Mouse (Mus musculus) lung, postnatal 36 days (tissue): ENCODE results near the gene Arf5.

Source experiments
- DNase-seq: peaks from one replicate; pipeline ENCODE4 v3.0.0; 2022; ENCODE audit warnings: mixed read lengths

The Arf5 gene

DNA sequence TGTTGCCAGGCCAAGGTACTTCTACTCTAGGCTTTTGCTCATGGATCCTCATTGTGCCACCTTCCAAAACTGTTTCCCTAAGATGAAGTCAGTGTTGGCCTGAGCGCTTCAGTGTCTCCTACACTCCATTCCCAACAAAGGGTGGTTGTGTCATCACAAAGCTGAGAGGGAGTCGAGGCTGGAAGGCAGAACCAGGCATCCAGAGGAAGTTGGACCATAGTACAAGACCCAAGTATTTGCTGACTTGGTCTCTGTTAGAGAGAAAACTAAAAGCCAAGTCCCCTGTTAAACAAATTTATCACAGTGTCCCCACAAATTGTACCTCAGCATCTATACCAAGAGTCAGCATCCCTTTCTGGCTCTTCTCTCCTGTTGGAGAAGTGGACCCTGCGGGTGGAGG lies 4.9 kb downstream of the Arf5 start, which contains the start of gene Gcc1:
Gene Gcc1 (minus strand): TSS at position 101 of the 400 bp plus-strand sequence.
- no peak for DNase-seq

DNA sequence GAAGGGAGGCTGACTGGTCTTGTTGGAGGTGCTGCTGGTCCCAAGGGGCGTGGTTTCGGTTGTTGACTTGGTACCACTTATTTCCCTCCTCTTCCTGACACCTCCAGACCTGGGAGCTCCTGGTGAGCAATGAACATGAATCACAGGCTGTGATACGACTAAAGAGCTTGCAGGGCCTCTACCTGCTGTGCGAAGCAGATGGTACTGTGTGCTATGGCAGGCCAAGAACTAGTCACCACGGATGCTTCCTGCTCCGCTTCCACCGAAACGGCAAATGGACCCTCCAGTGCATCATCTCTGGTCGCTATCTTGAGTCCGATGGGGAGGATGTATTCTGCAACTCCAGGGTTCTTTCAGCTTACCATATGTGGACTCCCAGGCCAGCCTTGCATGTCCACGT lies 6.5 kb downstream of the Arf5 start:
- DNase-seq: no peak

DNA sequence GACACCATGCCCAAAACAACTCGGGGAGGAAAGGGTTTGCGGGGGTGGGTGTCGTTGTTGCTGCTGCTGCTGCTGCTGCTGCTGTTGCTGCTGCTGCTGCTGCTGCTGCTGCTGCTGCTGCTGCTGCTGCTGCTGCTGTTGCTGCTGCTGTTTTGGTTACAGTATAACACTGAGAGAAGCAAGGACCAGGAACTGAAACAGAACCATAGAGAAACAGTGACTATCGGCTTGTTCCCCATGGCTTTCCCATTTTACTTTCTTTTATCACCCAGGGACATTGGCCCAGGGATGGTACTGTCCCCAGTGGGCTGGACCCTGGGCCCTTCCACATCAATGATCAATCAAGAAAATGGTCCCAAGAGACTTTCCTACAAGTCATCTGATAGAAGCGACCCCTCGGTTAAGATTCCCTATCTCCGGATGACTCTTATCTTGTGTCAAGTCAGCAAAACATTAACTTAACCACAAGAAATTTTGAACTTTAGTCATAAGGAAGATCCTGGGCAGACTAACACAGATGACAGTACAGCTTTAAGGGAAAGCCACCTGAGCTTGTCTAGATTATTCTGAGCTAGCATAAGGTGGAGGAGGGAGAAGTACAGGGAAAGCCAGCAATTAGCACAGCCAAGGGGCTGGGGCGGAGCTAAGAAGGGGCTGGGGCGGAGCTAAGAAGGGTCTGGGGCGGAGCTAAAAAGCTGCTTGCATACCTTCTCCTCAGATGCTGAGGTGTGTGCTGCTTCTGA lies 7.6 kb downstream of the Arf5 start:
- DNase-seq: peak; percentile 69

DNA sequence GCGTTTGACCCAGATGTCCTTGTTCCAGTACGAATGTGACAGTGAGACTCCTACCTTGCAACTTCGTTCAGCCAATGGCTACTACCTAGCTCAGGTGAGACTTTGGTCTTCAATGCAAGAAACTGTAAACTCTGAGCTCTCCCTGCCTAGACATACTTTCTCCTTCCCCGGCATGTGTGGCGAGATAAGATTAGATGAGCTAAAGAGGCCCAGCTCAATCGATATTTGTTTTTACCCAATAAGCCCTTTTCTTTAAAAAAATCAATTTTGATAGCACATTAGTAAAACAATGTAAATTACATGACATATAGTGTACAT lies 8.1 kb downstream of the Arf5 start:
- DNase-seq: no peak

DNA sequence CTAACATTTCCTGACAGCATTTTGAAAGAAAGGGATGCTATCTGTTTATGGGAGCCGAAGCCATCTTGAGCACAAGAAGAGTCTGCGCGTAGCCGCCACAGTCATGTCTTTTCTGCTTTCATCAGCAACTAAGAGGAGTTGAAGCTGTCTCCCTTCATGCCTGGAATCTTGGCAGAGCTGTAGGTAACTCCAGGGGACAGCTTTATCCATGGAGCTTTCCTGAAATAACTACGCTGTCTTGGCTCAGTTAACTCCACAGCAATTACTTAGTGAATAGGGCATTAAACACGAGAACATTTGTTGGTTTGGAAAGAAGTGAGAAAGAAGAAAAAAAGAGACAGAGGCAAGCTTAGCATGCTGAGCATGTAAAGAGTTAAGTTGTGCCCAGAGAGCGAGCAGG lies 24.6 kb downstream of the Arf5 start:
- no peak for DNase-seq

DNA sequence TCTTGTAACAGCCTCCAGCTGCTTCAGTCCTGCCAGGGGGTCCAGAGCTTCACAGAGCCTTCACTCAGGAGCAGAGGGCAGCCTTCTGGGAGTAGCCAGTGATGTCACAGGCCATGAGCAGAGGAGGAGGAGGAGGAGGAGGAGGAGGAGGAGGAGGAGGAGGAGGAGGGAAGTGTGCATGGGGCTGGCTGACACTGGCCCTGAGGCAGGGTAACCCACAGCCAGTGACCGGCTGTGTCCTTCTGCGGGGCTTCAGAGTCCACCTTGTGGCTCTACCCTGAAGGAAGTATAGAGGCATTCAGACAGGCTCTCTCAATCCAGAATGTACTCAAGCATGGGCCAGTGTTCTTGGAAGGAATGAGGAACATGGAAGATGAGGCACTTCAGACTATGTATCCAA lies 25.9 kb downstream of the Arf5 start, which contains the start of gene Pax4:
Gene Pax4 (minus strand): TSS at position 101 of the 400 bp plus-strand sequence.
- DNase-seq: no peak

DNA sequence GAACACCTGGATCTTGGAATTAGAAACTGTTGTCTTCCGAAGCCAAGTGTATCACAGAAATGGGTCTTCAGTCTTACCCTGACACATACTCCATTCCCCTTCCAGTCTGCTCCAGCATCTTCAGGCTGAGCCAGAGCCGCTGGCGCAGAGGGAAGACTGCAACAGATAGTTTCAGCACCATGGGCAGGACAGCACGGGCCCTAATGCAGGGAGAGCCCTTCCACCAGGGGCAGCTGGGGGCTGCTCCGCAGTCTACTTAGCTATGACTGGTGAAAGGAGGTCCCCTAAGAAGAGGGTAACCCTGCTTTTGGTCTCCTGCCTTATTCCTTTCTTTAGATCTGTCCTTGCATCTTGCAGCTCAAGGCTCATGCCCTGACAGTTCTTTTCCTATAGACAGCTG lies 27.1 kb downstream of the Arf5 start:
- no peak for DNase-seq

DNA sequence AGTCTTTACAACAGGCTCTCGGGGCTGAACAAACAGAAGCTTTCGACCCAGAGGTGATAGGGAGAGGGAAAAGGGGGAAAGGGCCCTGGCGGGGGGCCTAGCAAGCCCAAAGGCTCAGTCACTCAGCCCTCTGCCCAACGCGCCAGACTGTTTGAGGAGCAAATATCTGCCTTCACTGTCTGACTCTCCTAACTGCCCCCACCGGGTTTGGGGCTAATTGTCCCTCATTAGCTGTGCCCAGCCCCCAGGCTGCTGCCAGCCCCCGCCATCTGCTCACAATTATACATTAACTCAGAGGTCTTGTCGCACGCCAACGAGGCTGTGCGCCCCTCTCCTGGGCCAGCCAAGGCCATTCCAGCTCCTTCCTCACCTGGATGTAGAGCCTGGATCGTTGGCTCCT lies 27.6 kb downstream of the Arf5 start:
- DNase-seq: no peak

DNA sequence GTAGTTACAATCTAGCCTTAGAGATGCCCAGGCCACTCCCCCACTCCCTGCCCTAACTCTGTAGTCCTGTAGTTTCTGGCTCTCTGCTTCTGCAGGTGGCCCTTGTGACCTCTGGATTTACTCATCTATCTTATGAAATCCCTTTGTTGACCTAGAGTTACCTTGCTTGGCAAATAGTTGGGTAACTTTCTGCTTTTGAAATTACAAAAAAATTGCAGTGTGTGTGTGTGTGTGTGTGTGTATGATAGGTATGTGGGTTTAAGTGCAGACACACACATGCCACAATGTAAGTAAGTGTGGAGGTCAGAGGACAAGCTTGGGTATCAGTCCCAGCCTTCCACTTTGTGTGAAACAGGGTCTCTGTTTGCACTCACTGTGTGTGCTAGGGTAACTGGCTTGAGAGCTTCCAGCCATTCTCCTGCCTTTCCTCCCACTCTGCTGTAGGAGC lies 35.9 kb downstream of the Arf5 start:
- DNase-seq: no peak

DNA sequence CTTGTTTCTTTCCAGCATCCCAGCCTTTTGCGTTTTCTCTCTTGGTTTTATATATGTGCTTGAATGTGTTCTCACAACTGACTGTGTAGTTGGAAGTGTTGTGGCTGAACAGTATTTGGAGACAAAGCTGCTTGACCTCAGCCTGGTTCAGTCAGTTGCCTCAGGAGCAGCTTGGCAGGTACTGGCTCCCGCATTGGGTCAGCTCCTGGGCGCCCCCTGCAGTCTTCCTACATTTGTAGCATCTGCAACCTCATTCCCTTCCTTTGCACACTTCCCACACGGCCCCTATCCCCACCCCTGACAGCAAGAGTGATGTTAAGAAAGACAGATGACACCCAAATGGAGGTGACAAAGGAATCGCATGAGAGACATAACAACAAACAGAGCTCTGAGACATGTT lies 37.2 kb downstream of the Arf5 start:
- peak; percentile 86 for DNase-seq

DNA sequence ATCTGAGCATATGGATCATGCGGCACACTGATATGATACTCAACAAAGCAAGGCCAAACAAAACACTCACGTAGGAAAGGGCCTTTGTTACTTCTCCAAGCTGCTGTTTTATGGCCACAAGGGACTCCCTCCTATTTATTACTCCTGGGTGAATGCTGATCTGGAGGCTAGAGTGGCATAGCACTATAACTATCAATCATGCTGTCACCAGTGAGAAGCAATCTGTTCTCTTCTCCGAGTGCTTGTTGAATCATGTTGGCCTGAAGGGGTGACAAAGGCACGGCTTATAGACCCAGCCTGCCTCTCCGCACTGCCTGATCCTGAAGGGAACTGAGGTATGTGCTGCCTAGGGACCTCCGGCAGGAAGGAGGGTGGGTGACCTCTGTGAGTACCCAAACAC lies 41.3 kb downstream of the Arf5 start:
- DNase-seq: no peak

DNA sequence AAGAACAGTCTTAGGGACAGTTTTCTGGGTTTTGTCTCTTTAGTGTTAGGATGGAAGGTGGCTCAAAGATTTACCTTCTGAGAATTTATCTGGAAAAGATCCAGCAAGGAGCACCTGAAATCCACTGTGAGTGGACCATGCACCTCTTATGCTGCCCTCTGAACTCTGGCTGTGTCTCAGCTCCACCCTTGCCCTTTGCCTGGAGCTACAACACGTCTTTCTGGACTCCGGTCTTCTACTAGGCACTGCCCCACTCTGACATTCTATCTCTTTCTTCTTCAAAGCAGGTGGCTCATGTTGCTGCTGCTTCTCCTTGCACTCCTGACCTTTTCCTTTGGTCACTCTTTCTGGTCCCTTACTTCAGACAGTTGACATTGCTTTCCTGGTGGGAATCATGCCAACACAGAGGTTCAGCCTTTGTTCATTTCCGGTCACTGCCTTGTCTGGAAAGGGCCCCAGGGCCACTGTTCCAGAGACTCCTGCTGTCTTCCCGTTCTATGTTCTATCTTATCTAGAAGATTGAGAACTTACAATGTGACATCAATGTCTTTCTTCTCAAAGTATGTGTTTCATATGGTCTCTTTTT lies 46.8 kb downstream of the Arf5 start:
- DNase-seq: no peak

DNA sequence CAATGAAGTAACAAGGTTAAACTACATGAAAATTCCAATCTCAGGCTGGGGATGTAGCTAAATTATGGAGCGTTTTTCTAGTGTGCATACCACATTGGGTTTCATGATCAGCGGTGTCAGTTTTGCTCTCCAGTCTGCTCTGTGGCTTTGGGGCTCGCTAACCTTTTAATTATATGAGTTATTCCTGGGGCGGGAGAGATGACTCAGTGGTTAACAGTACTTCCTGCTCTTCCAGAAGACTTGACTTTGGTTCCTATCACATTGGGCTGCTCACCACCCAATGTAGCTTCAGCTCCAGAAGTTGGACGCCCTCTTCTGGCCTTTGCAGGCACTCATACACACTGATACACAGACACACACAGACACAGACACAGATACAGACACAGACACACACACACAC lies 47.3 kb downstream of the Arf5 start:
- DNase-seq: no peak

DNA sequence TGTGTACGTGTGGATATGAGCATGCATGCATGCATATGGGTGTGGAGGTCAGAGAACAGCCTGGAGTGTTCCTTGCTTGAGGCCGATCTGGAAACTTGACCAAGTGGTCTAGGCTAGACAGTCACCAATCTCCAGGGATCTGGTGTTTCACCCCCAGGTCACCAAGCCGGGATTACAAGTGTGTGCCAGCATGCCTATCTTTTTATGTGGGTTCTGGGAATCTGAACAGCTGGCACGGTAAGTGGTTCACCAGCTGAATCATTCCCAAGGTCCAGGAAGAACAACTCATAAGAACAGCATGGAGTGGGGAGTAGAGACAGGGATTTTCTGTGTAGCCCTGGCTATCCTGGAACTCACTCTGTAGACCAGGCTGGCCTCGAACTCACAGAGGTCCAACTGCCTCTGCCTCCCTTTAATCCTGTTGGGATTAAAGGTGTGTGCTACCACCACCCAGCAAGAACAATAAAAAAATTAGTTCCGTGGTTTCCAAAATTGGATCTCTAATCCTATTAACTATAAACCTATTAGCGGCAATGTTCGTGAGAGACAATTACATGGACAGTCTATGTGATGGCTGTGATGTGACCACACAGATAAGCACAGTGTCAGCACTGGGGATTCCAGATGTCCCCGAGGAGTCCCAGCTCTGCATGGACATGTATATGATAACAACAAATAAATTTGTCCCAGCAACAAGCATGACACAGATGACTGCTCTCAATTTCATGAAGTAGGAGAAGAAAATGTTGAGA lies 48.1 kb downstream of the Arf5 start:
- no peak for DNase-seq

DNA sequence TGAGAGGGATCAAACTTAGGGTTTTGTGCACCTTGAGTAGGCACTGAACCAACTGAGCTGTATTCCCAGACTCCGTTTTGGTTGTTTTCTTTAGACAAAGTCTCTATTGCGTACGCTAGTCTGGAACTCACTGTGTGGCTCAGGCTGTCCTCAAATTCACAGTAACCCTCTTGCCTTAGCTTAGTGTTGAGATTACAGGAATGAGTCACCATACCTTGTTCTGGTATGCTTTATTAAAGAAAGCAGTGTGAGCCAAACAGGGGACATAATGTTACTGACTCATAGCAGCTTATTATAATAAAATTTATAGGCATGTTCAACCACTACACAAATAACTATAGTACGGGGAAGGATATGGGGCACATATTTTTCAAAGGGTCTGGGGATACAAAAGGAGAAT lies 50.9 kb downstream of the Arf5 start:
- no peak for DNase-seq

DNA sequence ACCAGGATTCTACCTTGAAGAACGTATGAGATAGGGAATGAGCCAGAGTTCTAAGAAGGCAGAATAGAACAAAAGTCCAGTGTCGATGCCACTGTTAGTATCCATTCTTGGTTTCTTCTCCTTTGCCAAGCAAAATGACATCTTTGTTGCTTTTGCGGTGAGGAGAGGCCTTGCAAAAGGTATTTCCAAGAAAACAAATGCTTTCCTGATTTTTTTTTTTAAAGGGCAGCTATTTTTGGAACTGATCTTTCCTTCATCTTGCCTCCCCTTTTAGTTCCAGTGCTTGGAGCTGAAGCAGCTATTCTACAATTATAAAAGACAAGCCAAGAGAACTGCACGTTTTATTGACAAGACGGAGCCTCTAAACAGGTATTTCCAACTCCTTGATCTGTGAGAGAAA lies 51.5 kb downstream of the Arf5 start, which contains the start of gene Snd1:
Gene Snd1 (plus strand): TSS at position 301 of the 400 bp plus-strand sequence.
- DNase-seq: no peak
